Mouse (Mus musculus): Measurements from ENCODE around the gene Zranb3. TPM values are rescaled to one million over a fixed set of nuclear protein-coding genes. Genes with fewer than 3 reads are reported as not detected.

Zranb3 gene
- polyA plus RNA-seq, 1 experiment from 2014 or later, result 4.8 TPM

GRCm38 (mm10) chr1:127952276-127952675 is 150.6 kb downstream of the Zranb3 start:
- Histone ChIP-seq H3K4me1 (ENCODE audit: control insufficient read depth, insufficient read depth, low read length) (no peaks in the 10 kb centered on the region), H3K9me3 (ENCODE audit: control insufficient read depth, low read length) (0 out of 2 replicates have a peak, but pooled peaks cover 3% of the 10 kb centered on the region), H3K4me2 (ENCODE audit: low read length) (no peak overlapping the region), H3K36me3 (ENCODE audit: control insufficient read depth, insufficient read depth, low read length) (no peaks in the 10 kb centered on the region), H3K9ac (replicated peaks; ENCODE audit: low read length) (no peak overlapping the region), H3K27ac (replicated peaks; ENCODE audit: low read depth, low read length) (no peak overlapping the region), H3K4me3 (replicated peaks; ENCODE audit: low read depth, low read length) (no peak overlapping the region), H3K27me3 (ENCODE audit: control insufficient read depth, insufficient read depth, low read length) (no peaks in the 10 kb centered on the region)
- DNase-seq (no peak), ATAC-seq (ENCODE audit: low FRiP score, low TSS enrichment) (no peak)
- 89% methylated on average over 4 of the region's 4 CpGs for WGBS

GRCm38 (mm10) chr1:127948748-127949147 is 154.1 kb downstream of the Zranb3 start:
- DNase-seq (no peak), ATAC-seq (ENCODE audit: low FRiP score, low TSS enrichment) (no peak)
- 0 out of 2 replicates have a peak, but pooled peaks cover 3% of the 10 kb centered on the region for H3K9me3 ChIP-seq (ENCODE audit: control insufficient read depth, low read length)
- H3K9ac ChIP-seq (replicated peaks; ENCODE audit: low read length), result no peak overlapping the region
- H3K4me2 ChIP-seq (ENCODE audit: low read length), result no peak overlapping the region
- H3K4me1 ChIP-seq (ENCODE audit: control insufficient read depth, insufficient read depth, low read length), result no peaks in the 10 kb centered on the region
- WGBS, result 94% methylated on average over 5 of the region's 5 CpGs
- no peaks in the 10 kb centered on the region for H3K27me3 ChIP-seq (ENCODE audit: control insufficient read depth, insufficient read depth, low read length)
- H3K36me3 ChIP-seq (ENCODE audit: control insufficient read depth, insufficient read depth, low read length), result peaks cover 9% of the 10 kb centered on the region; the same call in 1 of the 2 replicates
- no peak overlapping the region for H3K27ac ChIP-seq (replicated peaks; ENCODE audit: low read depth, low read length)
- no peak overlapping the region for H3K4me3 ChIP-seq (replicated peaks; ENCODE audit: low read depth, low read length)

GRCm38 (mm10) chr1:127946615-127947249 is 156.1 kb downstream of the Zranb3 start:
- Histone ChIP-seq H3K4me2 (ENCODE audit: low read length) (no peak overlapping the region), H3K27me3 (ENCODE audit: control insufficient read depth, insufficient read depth, low read length) (no peaks in the 10 kb centered on the region), H3K9ac (replicated peaks; ENCODE audit: low read length) (no peak overlapping the region), H3K36me3 (ENCODE audit: control insufficient read depth, insufficient read depth, low read length) (peaks cover 28% of the 10 kb centered on the region), H3K9me3 (ENCODE audit: control insufficient read depth, low read length) (0 out of 2 replicates have a peak, but pooled peaks cover 3% of the 10 kb centered on the region), H3K4me1 (ENCODE audit: control insufficient read depth, insufficient read depth, low read length) (no peaks in the 10 kb centered on the region), H3K4me3 (replicated peaks; ENCODE audit: low read depth, low read length) (no peak overlapping the region), H3K27ac (replicated peaks; ENCODE audit: low read depth, low read length) (no peak overlapping the region)
- ATAC-seq (ENCODE audit: low FRiP score, low TSS enrichment) (no peak), DNase-seq (no peak)
- WGBS, result 93% methylated on average over 5 of the region's 5 CpGs

GRCm38 (mm10) chr1:127945696-127946575 is 156.9 kb downstream of the Zranb3 start:
- DNase-seq (no peak), ATAC-seq (ENCODE audit: low FRiP score, low TSS enrichment) (no peak)
- H3K27ac ChIP-seq (replicated peaks; ENCODE audit: low read depth, low read length), result no peak overlapping the region
- WGBS, result 91% methylated on average over 3 of the region's 3 CpGs
- no peaks in the 10 kb centered on the region for H3K27me3 ChIP-seq (ENCODE audit: control insufficient read depth, insufficient read depth, low read length)
- H3K9me3 ChIP-seq (ENCODE audit: control insufficient read depth, low read length), result 0 out of 2 replicates have a peak, but pooled peaks cover 3% of the 10 kb centered on the region
- H3K4me1 ChIP-seq (ENCODE audit: control insufficient read depth, insufficient read depth, low read length), result no peaks in the 10 kb centered on the region
- H3K9ac ChIP-seq (replicated peaks; ENCODE audit: low read length), result no peak overlapping the region
- H3K36me3 ChIP-seq (ENCODE audit: control insufficient read depth, insufficient read depth, low read length), result peaks cover 36% of the 10 kb centered on the region
- H3K4me3 ChIP-seq (replicated peaks; ENCODE audit: low read depth, low read length), result no peak overlapping the region
- no peak overlapping the region for H3K4me2 ChIP-seq (ENCODE audit: low read length)

GRCm38 (mm10) chr1:127943516-127943915 is 159.3 kb downstream of the Zranb3 start:
- Histone ChIP-seq H3K4me2 (ENCODE audit: low read length) (no peak overlapping the region), H3K36me3 (ENCODE audit: control insufficient read depth, insufficient read depth, low read length) (peaks cover 60% of the 10 kb centered on the region), H3K9me3 (ENCODE audit: control insufficient read depth, low read length) (peaks cover 3% of the 10 kb centered on the region; the same call in 1 of the 2 replicates), H3K27ac (replicated peaks; ENCODE audit: low read depth, low read length) (no peak overlapping the region), H3K4me3 (replicated peaks; ENCODE audit: low read depth, low read length) (no peak overlapping the region), H3K4me1 (ENCODE audit: control insufficient read depth, insufficient read depth, low read length) (no peaks in the 10 kb centered on the region), H3K27me3 (ENCODE audit: control insufficient read depth, insufficient read depth, low read length) (no peaks in the 10 kb centered on the region), H3K9ac (replicated peaks; ENCODE audit: low read length) (no peak overlapping the region)
- no peak for ATAC-seq (ENCODE audit: low FRiP score, low TSS enrichment)
- WGBS, result 87% methylated on average over 6 of the region's 6 CpGs
- no peak for DNase-seq

- no peak overlapping the region for H3K4me3 ChIP-seq (replicated peaks; ENCODE audit: low read depth, low read length)
- peaks cover 73% of the 10 kb centered on the region for H3K36me3 ChIP-seq (ENCODE audit: control insufficient read depth, insufficient read depth, low read length)
- no peaks in the 10 kb centered on the region; the same call in 1 of the 2 replicates for H3K9me3 ChIP-seq (ENCODE audit: control insufficient read depth, low read length)
- H3K27ac ChIP-seq (replicated peaks; ENCODE audit: low read depth, low read length), result no peak overlapping the region
- no peaks in the 10 kb centered on the region for H3K4me1 ChIP-seq (ENCODE audit: control insufficient read depth, insufficient read depth, low read length)
- ATAC-seq (ENCODE audit: low FRiP score, low TSS enrichment), result no peak
- H3K27me3 ChIP-seq (ENCODE audit: control insufficient read depth, insufficient read depth, low read length), result no peaks in the 10 kb centered on the region
- DNase-seq, result no peak
- no peak overlapping the region for H3K9ac ChIP-seq (replicated peaks; ENCODE audit: low read length)
- 97% methylated on average over 10 of the region's 10 CpGs for whole genome bisulfite sequencing
- no peak overlapping the region for H3K4me2 ChIP-seq (ENCODE audit: low read length)
Observed at GRCm38 (mm10) chr1:127942231-127942630, 160.6 kb downstream of the Zranb3 start.

GRCm38 (mm10) chr1:127937277-127937676 is 165.6 kb downstream of the Zranb3 start:
- Histone ChIP-seq H3K36me3 (ENCODE audit: control insufficient read depth, insufficient read depth, low read length) (peaks cover 84% of the 10 kb centered on the region), H3K9ac (replicated peaks; ENCODE audit: low read length) (no peak overlapping the region), H3K4me1 (ENCODE audit: control insufficient read depth, insufficient read depth, low read length) (no peaks in the 10 kb centered on the region), H3K9me3 (ENCODE audit: control insufficient read depth, low read length) (no peaks in the 10 kb centered on the region; the same call in 1 of the 2 replicates), H3K27me3 (ENCODE audit: control insufficient read depth, insufficient read depth, low read length) (no peaks in the 10 kb centered on the region), H3K27ac (replicated peaks; ENCODE audit: low read depth, low read length) (no peak overlapping the region), H3K4me2 (ENCODE audit: low read length) (no peak overlapping the region), H3K4me3 (replicated peaks; ENCODE audit: low read depth, low read length) (no peak overlapping the region)
- no peak for ATAC-seq (ENCODE audit: low FRiP score, low TSS enrichment)
- DNase-seq, result peak; percentile 12
- WGBS, result 82% methylated on average over 8 of the region's 8 CpGs

GRCm38 (mm10) chr1:127934322-127934721 is 168.5 kb downstream of the Zranb3 start:
- Histone ChIP-seq H3K4me2 (ENCODE audit: low read length) (no peak overlapping the region), H3K27ac (replicated peaks; ENCODE audit: low read depth, low read length) (no peak overlapping the region), H3K4me3 (replicated peaks; ENCODE audit: low read depth, low read length) (no peak overlapping the region), H3K36me3 (ENCODE audit: control insufficient read depth, insufficient read depth, low read length) (peaks cover 70% of the 10 kb centered on the region), H3K4me1 (ENCODE audit: control insufficient read depth, insufficient read depth, low read length) (no peaks in the 10 kb centered on the region), H3K27me3 (ENCODE audit: control insufficient read depth, insufficient read depth, low read length) (no peaks in the 10 kb centered on the region), H3K9ac (replicated peaks; ENCODE audit: low read length) (no peak overlapping the region), H3K9me3 (ENCODE audit: control insufficient read depth, low read length) (no peaks in the 10 kb centered on the region; the same call in 1 of the 2 replicates)
- DNase-seq (no peak), ATAC-seq (ENCODE audit: low FRiP score, low TSS enrichment) (no peak)
- 95% methylated on average over 5 of the region's 5 CpGs for WGBS
